Mouse (Mus musculus): ENCODE data around the gene Tbk1. TPM values are rescaled to one million over a fixed set of nuclear protein-coding genes. Genes with fewer than 3 reads are reported as not detected.

Tbk1 gene
- polyA plus RNA-seq, 1 experiment from 2014 or later, result 36.2 TPM

DNA sequence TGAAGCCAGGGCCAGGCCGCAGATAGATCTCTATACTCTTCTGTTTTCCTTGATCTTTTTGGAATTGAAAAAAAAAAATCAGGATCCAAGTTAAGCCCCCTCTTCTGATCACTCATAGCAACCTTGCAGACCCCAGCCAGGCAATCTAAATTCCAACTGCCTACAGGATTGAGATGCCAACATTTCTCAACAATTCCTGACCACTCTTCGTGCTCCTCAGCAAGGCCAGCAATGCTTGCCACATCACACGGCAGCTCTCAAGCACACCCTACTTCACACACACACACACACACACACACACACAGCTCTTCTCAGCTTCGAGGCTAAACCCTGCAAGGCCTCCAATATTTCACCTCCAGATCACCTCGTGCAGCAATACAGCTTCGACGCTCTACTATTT is 37.1 kb upstream of the Tbk1 start:
- Histone ChIP-seq H3K36me3 (ENCODE audit: control insufficient read depth, insufficient read depth, low read length) (peaks cover 23% of the 10 kb centered on the region), H3K4me1 (ENCODE audit: control insufficient read depth, insufficient read depth, low read length) (peaks cover 11% of the 10 kb centered on the region; the same call in 1 of the 2 replicates), H3K9ac (replicated peaks; ENCODE audit: low read length) (no peak overlapping the region), H3K27me3 (ENCODE audit: control insufficient read depth, insufficient read depth, low read length) (no peaks in the 10 kb centered on the region), H3K27ac (replicated peaks; ENCODE audit: low read depth, low read length) (no peak overlapping the region), H3K9me3 (ENCODE audit: control insufficient read depth, low read length) (no peaks in the 10 kb centered on the region), H3K4me3 (replicated peaks; ENCODE audit: low read depth, low read length) (no peak overlapping the region), H3K4me2 (ENCODE audit: low read length) (no peak overlapping the region)
- 82% methylated on average over 7 of the region's 7 CpGs for WGBS
- ATAC-seq (ENCODE audit: low FRiP score, low TSS enrichment) (no peak), DNase-seq (no peak)

DNA sequence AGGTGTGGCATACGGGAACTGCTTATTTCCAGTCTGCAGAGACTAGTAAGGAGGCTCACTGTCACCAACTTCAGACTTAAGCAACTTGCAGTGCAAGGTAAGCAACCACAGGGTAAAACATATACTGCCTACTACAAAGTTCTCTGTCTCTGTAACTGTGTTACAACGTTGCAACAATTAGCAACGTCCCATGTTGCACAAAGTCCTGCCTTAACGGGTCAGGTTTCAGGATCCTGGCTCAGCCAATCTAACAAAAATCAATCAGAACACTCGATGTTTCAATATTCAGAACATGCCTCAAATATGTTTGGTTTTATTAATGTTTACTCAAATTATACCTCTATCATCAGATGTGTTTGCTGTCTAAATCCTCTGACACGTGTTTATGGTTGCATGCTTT is 35.8 kb upstream of the Tbk1 start:
- H3K4me2 ChIP-seq (ENCODE audit: low read length), result no peak overlapping the region
- ATAC-seq (ENCODE audit: low FRiP score, low TSS enrichment) (no peak), DNase-seq (no peak)
- no peak overlapping the region for H3K9ac ChIP-seq (replicated peaks; ENCODE audit: low read length)
- H3K4me3 ChIP-seq (replicated peaks; ENCODE audit: low read depth, low read length), result no peak overlapping the region
- H3K9me3 ChIP-seq (ENCODE audit: control insufficient read depth, low read length), result no peaks in the 10 kb centered on the region
- H3K27ac ChIP-seq (replicated peaks; ENCODE audit: low read depth, low read length), result no peak overlapping the region
- H3K27me3 ChIP-seq (ENCODE audit: control insufficient read depth, insufficient read depth, low read length), result no peaks in the 10 kb centered on the region
- H3K4me1 ChIP-seq (ENCODE audit: control insufficient read depth, insufficient read depth, low read length), result peaks cover 11% of the 10 kb centered on the region; the same call in 1 of the 2 replicates
- peaks cover 35% of the 10 kb centered on the region for H3K36me3 ChIP-seq (ENCODE audit: control insufficient read depth, insufficient read depth, low read length)
- 92% methylated on average over 6 of the region's 6 CpGs for WGBS

DNA sequence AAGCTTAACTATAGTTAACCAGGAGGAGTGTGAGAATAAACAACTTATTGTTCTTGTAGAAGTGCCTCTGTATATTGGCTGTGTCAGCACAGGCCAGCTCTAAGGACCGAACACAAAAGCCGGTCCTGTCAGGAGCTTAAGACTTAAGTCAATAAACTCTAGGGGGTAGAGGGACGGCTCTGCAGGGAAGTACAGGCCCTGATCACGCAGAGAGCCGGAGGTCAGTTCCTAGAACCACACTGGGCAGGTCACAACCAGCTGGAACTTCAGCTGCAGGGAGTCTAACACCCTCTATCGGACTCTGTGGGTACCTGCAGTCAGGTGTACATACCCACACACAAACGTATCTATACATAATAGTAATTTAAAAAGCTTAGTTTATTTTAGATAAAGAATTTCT is 29.3 kb upstream of the Tbk1 start:
- no peak for ATAC-seq (ENCODE audit: low FRiP score, low TSS enrichment)
- H3K4me1 ChIP-seq (ENCODE audit: control insufficient read depth, insufficient read depth, low read length), result no peaks in the 10 kb centered on the region
- no peaks in the 10 kb centered on the region for H3K27me3 ChIP-seq (ENCODE audit: control insufficient read depth, insufficient read depth, low read length)
- H3K27ac ChIP-seq (replicated peaks; ENCODE audit: low read depth, low read length), result no peak overlapping the region
- no peaks in the 10 kb centered on the region for H3K9me3 ChIP-seq (ENCODE audit: control insufficient read depth, low read length)
- DNase-seq, result no peak
- WGBS, result 47% methylated on average over 7 of the region's 7 CpGs
- no peak overlapping the region for H3K9ac ChIP-seq (replicated peaks; ENCODE audit: low read length)
- H3K4me2 ChIP-seq (ENCODE audit: low read length), result no peak overlapping the region
- no peak overlapping the region for H3K4me3 ChIP-seq (replicated peaks; ENCODE audit: low read depth, low read length)
- H3K36me3 ChIP-seq (ENCODE audit: control insufficient read depth, insufficient read depth, low read length), result peaks cover 81% of the 10 kb centered on the region

DNA sequence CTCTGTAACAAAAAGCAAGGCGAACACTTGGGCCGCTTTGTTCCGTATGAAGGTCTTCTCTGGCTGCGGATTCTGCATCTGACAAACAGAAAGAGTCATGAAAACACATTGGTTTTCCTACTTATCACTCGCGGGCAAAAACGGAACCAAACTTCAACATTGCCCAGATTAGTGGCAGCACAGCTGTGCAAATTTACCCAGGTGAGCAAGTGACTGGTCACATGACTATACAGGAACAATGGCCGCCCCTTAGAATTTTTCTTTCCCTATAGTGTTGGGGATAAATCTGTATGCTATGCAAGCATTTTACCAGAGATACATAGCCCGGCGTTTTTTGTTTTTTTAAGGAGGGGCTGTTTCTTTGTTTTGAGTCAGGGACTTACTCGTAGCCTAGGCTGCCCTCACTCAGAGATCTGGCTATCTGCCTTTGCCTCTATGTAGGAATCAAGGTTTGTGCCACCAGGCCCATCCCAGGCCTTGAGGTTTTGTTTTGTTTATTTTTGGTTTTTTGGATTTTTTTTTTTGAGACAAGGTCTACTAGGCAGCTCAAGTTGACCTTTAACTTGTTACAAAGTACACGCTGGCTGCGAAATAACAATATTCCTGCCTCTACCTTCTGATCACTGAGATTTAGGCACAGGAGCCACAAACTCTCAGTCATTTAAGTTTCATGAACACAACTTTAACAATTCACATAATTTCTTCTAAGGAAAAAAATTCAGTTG is 28.7 kb upstream of the Tbk1 start:
- Histone ChIP-seq H3K27ac (replicated peaks; ENCODE audit: low read depth, low read length) (no peak overlapping the region), H3K36me3 (ENCODE audit: control insufficient read depth, insufficient read depth, low read length) (peaks cover 84% of the 10 kb centered on the region), H3K27me3 (ENCODE audit: control insufficient read depth, insufficient read depth, low read length) (no peaks in the 10 kb centered on the region), H3K4me3 (replicated peaks; ENCODE audit: low read depth, low read length) (no peak overlapping the region), H3K9me3 (ENCODE audit: control insufficient read depth, low read length) (no peaks in the 10 kb centered on the region), H3K4me1 (ENCODE audit: control insufficient read depth, insufficient read depth, low read length) (no peaks in the 10 kb centered on the region), H3K4me2 (ENCODE audit: low read length) (no peak overlapping the region), H3K9ac (replicated peaks; ENCODE audit: low read length) (no peak overlapping the region)
- DNase-seq, result no peak
- ATAC-seq (ENCODE audit: low FRiP score, low TSS enrichment), result no peak
- WGBS, result 95% methylated on average over 13 of the region's 13 CpGs

DNA sequence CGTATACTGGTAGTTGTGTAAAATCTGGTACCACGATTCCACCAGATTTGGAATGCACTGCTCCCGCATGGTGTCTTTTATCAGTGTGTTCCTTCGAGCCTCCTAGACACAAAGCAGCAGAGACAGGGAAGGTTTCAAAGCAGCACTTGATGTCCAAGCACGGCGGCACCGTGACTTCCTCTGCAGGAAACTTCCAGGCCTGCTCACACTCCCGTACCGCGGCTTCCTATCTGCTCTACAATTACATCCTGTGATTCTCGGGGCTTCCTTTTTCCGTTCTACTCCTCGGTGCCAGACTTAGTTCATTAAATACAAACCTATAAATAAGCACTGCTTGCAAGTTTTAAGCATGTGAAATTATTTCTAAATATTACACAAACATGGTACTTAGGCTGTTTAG is 27.0 kb upstream of the Tbk1 start:
- DNase-seq, result no peak

DNA sequence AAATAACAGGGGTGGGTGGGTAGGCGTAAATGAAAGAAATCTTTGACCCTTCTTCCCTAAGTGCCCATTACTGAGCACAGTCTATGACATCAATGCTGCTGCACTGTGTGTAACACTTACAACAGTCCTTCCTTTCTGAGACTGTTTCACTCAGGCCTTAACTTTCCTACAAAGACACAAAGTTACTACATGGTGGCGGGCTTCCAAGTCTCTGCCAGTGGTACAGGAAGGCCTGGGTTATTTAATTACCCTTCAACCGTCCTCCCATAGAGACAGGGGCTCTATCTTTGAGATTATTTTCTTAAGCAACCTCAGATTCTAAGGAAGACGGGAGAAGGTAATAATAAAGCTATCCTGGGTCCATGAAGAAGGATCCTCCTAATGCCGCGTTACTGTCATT is 25.9 kb upstream of the Tbk1 start:
- H3K4me3 ChIP-seq (replicated peaks; ENCODE audit: low read depth, low read length), result no peak overlapping the region

More for the DNA sequence above, 27.0 kb upstream of the Tbk1 start:
- H3K9me3 ChIP-seq (ENCODE audit: control insufficient read depth, low read length), result no peaks in the 10 kb centered on the region
- H3K4me2 ChIP-seq (ENCODE audit: low read length), result no peak overlapping the region
- no peak overlapping the region for H3K9ac ChIP-seq (replicated peaks; ENCODE audit: low read length)
- H3K27ac ChIP-seq (replicated peaks; ENCODE audit: low read depth, low read length), result no peak overlapping the region
- ATAC-seq (ENCODE audit: low FRiP score, low TSS enrichment), result no peak
- 90% methylated on average over 13 of the region's 13 CpGs for WGBS
- no peak overlapping the region for H3K4me3 ChIP-seq (replicated peaks; ENCODE audit: low read depth, low read length)
- no peaks in the 10 kb centered on the region for H3K4me1 ChIP-seq (ENCODE audit: control insufficient read depth, insufficient read depth, low read length)
- no peaks in the 10 kb centered on the region for H3K27me3 ChIP-seq (ENCODE audit: control insufficient read depth, insufficient read depth, low read length)
- H3K36me3 ChIP-seq (ENCODE audit: control insufficient read depth, insufficient read depth, low read length), result peaks cover 84% of the 10 kb centered on the region

DNA sequence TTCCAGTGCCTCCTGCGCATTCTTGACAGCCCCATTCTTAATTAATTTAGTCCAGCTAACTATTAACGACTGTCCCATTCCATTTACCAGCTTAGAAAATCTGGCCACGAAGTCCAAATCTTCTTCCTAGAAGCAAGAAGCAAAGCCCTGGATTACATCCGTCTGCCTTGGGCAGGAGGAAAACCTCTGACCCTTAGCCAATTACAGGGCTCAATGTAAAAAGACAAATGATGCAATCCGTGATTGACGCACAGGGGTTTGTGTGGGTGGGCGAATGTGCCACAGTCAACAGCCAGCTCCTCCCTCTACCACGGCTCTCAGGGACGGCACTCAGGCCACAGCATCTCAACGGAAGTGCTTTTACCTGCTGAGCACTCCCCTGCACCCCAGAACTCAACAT is 25.0 kb upstream of the Tbk1 start:
- H3K4me1 ChIP-seq (ENCODE audit: control insufficient read depth, insufficient read depth, low read length), result no peaks in the 10 kb centered on the region
- H3K36me3 ChIP-seq (ENCODE audit: control insufficient read depth, insufficient read depth, low read length), result peaks cover 84% of the 10 kb centered on the region
- ATAC-seq (ENCODE audit: low FRiP score, low TSS enrichment) (no peak), DNase-seq (no peak)
- no peak overlapping the region for H3K27ac ChIP-seq (replicated peaks; ENCODE audit: low read depth, low read length)
- no peak overlapping the region for H3K4me2 ChIP-seq (ENCODE audit: low read length)
- WGBS, result 84% methylated on average over 9 of the region's 10 CpGs
- H3K27me3 ChIP-seq (ENCODE audit: control insufficient read depth, insufficient read depth, low read length), result no peaks in the 10 kb centered on the region
- H3K9me3 ChIP-seq (ENCODE audit: control insufficient read depth, low read length), result no peaks in the 10 kb centered on the region
- H3K9ac ChIP-seq (replicated peaks; ENCODE audit: low read length), result no peak overlapping the region
- H3K4me3 ChIP-seq (replicated peaks; ENCODE audit: low read depth, low read length), result no peak overlapping the region

More for the DNA sequence above, 25.9 kb upstream of the Tbk1 start:
- Histone ChIP-seq H3K9ac (replicated peaks; ENCODE audit: low read length) (no peak overlapping the region), H3K27ac (replicated peaks; ENCODE audit: low read depth, low read length) (no peak overlapping the region), H3K4me1 (ENCODE audit: control insufficient read depth, insufficient read depth, low read length) (no peaks in the 10 kb centered on the region), H3K36me3 (ENCODE audit: control insufficient read depth, insufficient read depth, low read length) (peaks cover 84% of the 10 kb centered on the region), H3K4me2 (ENCODE audit: low read length) (no peak overlapping the region), H3K27me3 (ENCODE audit: control insufficient read depth, insufficient read depth, low read length) (no peaks in the 10 kb centered on the region), H3K9me3 (ENCODE audit: control insufficient read depth, low read length) (no peaks in the 10 kb centered on the region)
- 93% methylated on average over 6 of the region's 6 CpGs for WGBS
- ATAC-seq (ENCODE audit: low FRiP score, low TSS enrichment) (no peak), DNase-seq (no peak)

DNA sequence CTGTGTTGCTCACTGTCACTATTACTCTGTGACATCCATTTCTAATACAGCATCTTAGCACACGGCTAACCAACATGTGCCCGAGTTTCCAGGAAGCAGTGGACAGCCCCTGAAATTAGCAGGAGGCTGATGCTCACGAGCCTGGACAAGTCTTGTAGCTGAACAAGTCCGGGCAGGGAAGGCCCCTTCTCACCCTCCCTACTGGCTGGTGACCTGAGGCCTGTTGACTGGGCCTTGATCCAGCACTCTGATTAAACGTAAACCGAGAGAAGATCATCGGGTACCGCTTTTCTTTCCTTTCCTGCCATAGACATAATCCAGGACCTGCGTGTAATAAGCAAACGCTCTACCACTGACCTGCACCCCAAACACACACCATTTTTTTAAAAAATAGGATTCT is 21.6 kb upstream of the Tbk1 start:
- DNase-seq (no peak), ATAC-seq (ENCODE audit: low FRiP score, low TSS enrichment) (no peak)
- Histone ChIP-seq H3K9me3 (ENCODE audit: control insufficient read depth, low read length) (no peaks in the 10 kb centered on the region), H3K27ac (replicated peaks; ENCODE audit: low read depth, low read length) (no peak overlapping the region), H3K36me3 (ENCODE audit: control insufficient read depth, insufficient read depth, low read length) (peaks cover 89% of the 10 kb centered on the region), H3K4me3 (replicated peaks; ENCODE audit: low read depth, low read length) (no peak overlapping the region), H3K9ac (replicated peaks; ENCODE audit: low read length) (no peak overlapping the region), H3K27me3 (ENCODE audit: control insufficient read depth, insufficient read depth, low read length) (no peaks in the 10 kb centered on the region), H3K4me1 (ENCODE audit: control insufficient read depth, insufficient read depth, low read length) (no peaks in the 10 kb centered on the region), H3K4me2 (ENCODE audit: low read length) (no peak overlapping the region)
- WGBS, result 97% methylated on average over 10 of the region's 10 CpGs

DNA sequence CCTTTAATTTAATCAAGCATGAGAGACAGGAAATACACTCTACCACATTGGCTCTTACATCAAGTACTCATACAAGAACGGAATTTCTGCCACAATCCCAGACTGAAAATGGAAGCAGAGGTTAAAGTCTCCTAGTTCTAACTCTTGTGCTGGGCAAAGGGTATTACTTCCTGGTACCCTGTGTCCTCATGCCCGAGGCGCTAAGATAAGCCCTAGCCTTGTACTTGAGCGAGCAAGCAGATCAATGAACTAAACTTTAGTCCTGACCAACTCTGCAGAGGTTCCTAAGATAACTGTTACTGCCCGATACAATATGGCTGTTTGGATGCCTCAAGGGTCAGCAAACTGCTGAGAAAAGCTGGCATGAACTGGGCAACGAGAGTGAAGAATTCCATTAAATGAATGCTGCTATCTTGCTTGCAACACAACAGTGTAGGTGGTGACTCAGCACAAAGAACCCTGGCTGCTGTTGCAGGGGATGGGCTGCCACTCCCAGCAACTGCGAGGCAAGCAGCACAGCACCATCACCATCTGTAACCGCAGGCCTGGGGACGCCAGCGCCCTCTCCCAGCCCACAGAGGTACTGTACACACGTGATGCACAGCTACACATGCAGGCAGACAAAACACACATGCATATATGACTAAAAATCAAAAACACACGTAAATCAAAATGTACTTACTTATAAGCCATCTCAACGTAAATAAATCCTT is 18.2 kb upstream of the Tbk1 start:
- Histone ChIP-seq H3K27me3 (ENCODE audit: control insufficient read depth, insufficient read depth, low read length) (no peaks in the 10 kb centered on the region), H3K4me1 (ENCODE audit: control insufficient read depth, insufficient read depth, low read length) (no peaks in the 10 kb centered on the region), H3K9me3 (ENCODE audit: control insufficient read depth, low read length) (no peaks in the 10 kb centered on the region), H3K27ac (replicated peaks; ENCODE audit: low read depth, low read length) (no peak overlapping the region), H3K9ac (replicated peaks; ENCODE audit: low read length) (no peak overlapping the region), H3K4me2 (ENCODE audit: low read length) (no peak overlapping the region), H3K36me3 (ENCODE audit: control insufficient read depth, insufficient read depth, low read length) (peaks cover 92% of the 10 kb centered on the region), H3K4me3 (replicated peaks; ENCODE audit: low read depth, low read length) (no peak overlapping the region)
- ATAC-seq (ENCODE audit: low FRiP score, low TSS enrichment) (no peak), DNase-seq (no peak)
- 97% methylated on average over 13 of the region's 13 CpGs for WGBS

Data from midbrain, embryonic 14.5 days (tissue).